Mouse (Mus musculus): ENCODE results near the gene 1700024G13Rik.
"Not testable (repeated sequence)": the region's sequence is repeated elsewhere in the genome, so short reads cannot be mapped to it uniquely, and the experiment has no call there.

Gene 1700024G13Rik

DNA sequence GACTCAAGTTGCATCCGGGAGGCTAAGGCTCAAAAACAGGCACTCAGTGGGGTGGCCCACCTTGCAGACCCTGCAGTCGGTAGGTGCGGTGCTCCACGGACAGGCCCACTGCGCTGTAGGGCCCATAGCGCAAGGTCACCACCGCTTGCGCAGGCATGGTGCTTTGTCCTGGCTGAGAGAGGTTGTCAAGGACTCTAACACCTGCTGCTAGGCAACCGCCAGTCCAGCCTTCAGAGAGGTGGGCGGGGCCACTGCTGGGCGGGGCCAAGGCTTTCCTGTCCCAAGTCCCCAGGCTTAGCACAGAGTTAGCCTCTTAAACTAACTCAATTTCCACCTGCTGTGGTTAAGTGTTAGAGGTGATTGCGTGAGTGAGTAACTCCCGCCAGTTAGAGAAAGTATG is at the start of gene 1700024G13Rik:
1700024G13Rik (minus strand) TSS at position 196 of the 400 bp plus-strand sequence.
- DNase-seq (ENCODE audit: low spot score) = no peak

DNA sequence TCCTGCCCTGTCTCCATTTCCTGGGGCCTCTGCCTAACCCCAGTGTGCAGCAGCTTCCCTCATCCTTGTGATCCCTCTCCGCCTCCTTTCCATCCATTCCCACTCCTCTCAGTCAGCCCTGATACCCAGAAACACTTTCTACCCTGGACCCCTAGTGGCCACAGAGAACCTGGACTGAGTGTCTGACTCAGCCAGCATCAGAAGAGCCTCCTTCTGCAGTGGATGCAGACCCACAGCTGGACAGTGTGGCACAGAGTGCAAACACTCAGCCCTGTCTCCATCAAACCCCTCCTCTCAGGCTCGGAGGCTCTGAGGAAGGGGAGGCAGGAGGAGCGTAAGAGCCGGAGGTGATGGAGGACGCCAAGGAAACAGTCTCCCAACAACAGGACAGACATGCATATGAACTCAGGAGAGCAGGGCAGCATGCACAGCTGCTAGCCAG is 49.2 kb upstream of the 1700024G13Rik start:
- DNase-seq (ENCODE audit: low spot score) = no peak

DNA sequence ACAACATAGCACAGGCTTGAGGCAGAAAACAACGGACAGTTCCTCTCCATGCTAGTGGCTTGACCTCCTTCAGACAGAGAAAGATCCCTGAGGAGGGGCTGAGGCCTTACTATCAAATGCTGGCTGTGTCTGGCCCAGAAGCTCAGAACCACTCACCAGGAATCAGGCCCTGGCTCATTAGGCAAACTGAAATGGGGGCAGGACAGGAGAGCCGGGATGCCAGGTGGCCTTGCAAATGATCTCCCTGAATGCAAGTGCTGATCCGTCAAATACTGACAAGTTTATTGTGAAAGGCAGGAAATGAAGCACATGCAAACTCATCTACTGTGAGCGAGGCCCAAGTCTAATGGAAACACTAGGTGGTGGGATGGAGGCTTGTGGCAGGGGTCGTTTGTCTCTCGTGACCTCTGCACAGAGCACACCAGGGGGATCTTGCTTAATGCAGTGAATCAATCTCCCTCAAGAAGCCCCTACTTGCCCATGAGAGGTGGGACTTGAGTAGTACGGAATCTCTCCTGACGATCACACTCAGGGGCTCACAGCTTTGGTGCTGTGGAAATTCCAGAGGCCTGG is 40.9 kb upstream of the 1700024G13Rik start:
- no peak for DNase-seq (ENCODE audit: low spot score)

DNA sequence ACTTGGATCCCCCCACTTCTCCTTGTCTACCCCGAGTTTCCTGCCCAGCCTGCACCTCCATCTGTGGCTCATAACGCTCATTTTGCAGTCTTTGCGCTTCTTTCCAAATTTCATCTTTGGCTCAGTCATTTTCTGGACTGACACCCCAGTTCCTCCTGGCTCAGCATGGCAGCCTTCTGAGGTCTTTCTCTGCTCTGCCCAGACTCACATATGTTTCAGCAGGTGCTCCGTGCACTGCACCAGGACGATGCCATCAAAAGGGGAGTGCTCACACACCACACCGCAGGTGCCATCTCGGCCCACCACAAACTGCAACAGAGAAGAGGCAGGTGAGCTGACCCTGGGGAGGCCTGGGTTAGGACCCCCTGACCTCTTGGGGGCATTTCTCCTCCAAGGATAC is 35.8 kb upstream of the 1700024G13Rik start:
- no peak for DNase-seq (ENCODE audit: low spot score)

DNA sequence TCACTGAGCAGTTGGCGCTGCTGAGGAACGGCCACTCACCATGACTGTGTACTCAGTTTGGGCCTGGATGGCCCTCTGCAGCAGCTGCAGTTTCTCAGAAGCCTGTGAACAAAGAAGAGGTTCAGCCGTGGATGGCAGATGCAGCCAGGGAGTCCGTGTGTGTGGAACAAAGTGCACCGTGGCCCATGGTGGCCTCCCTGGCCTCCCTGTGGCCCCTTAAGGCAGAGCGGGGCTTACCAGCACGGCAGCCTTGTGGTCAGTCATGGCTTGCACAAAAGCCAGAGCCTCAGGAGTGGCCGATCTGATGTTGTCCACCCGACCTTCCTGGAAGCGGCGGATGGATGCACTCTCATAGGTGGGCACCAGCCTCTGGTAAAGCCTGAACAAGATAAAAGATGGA is 30.6 kb upstream of the 1700024G13Rik start:
- no peak for DNase-seq (ENCODE audit: low spot score)

DNA sequence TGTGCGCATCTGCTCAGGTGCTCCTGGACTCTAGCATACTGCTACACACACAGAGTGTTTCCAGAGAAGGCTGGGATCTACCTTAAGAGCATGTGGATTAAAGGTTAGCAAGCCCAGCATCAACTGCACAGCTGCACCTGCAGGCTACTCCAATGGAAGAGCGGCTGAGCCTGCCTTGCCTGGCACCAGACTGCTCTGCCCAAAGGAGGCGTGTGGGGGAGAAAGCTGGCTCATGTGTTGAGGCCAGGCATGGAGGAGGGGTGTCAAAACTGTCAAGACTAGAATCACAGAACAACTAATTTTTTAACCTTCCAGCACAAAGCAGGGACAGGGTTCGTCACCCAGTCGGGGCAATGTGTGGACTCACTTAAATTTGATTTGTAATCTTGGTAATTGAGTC is 23.9 kb upstream of the 1700024G13Rik start:
- no peak for DNase-seq (ENCODE audit: low spot score)

DNA sequence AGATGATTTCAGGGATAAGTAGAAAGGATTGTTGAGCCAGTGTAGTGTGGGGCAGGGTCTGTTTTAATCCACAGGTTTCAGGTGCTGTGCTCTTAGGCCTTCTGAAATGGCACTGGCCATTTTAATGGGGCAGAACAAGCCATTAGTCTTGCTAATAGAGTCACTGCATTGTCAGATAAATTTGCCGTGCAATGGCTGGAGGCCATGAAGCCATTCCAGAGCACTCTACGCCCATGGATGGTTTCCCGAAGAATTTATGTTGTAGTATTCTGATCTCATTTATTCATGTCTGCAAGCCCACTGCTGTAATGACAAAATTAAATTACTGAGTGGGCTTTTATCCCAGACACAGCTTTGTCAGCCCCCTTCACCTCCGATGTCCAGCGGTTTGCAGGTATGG is 21.9 kb upstream of the 1700024G13Rik start:
- no peak for DNase-seq (ENCODE audit: low spot score)

DNA sequence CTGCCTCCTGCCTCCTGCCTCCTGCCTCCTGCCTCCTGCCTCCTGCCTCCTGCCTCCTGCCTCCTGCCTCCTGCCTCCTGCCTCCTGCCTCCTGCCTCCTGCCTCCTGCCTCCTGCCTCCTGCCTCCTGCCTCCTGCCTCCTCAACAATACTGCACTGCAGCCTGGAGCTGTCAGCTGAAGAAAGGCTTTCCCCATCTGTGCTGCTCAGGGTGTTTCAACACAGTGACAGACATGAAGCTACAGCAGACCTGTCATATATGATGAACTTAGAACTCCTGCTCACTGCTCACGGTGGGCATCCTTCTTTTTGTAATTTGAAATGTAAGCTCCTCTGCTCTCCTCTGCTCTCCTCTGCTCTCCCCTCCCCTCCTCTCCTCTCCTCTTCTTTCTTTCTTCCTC is 17.2 kb upstream of the 1700024G13Rik start:
- DNase-seq (ENCODE audit: low spot score) = not testable (repeated sequence)

DNA sequence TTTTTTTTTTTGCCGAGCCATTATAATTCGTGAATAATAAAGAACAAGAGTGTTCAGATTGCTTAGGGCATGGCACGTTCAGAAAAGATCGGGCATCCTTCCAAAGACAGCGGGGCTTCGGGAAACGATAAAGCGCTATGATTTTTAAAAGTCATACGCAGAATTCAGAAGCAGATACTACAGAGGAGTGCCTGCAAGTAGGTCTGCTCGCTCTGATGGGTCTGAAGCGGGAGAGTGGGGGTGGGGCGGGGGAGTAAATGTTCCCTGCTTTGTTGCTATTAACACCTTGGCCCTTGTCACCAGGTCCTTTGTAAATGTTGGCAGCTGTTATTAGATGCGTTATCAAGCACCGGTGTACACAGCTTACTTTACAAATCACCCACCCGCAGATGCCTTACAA is 6.6 kb downstream of the 1700024G13Rik start:
- DNase-seq (ENCODE audit: low spot score) = no peak

DNA sequence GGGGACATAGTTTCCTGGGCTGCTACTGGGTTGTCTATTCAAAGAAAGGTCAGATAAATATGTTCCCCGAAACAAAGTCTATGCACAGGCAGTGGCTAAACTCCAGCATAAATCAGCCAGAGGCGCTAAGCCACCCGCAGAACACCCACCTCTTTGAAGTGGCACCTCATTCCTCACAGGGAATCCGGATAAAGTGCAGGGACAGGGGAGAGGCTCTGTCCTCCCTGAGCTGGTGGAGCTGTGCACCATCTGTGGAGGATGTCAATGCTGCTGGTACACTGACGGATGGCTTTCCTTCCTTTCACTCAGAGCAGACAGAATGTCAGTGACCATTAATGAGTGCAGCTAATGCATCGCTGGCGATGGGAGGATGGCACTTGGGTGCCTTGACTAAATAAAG is 7.1 kb downstream of the 1700024G13Rik start:
- no peak for DNase-seq (ENCODE audit: low spot score)

DNA sequence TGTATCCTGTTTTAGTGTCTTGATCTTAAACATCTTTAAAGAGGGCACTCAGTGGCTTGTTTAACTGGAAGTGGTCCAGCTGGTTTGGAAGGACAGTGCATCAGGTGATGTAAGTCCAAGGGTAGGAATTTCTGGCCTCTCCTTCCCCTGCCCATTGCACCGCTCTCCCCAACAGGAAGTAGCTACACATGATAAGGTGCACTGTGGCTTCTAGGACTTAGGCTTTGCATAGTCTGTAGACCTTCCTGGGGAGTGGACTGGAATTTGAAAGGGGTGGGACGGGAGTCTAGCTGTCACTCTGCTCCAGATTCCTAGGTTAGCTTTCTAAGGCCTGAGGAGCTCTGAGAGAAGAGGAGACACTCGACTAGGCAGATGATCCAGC is 8.1 kb downstream of the 1700024G13Rik start:
- DNase-seq (ENCODE audit: low spot score) = no peak

DNA sequence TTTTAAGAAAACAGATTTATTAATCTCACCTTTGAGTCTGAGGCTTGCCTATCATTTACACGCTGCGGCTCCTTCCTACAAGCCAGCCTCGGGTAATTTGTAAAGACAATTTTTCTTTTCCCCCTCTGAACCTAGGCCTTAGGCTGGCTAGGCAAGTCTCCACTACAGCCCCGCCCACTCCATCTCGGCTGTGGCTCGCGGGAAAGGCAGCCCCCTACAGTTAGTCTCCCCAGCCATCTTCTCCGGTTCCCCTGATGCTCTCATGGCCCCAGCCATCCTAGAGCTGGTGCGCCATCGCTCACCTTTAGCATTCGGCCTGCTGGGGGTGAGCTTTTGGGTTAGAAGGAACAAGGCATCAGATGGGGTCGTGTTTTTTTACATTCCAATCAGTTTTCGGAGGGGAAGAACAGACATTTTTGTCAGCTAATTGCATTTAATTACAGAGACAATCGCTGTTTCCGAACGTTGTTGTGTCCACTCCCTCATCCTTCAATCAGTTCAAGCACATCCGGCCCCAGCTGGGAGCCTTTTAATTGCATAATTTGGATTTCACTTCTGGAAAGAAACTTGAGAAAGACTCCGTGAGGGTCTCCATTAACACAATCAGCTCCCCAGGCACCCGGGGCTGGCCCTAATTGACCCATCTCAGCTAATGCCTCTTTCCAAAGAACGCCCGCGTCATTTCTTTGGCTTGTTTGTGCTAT is 8.6 kb downstream of the 1700024G13Rik start:
- DNase-seq (ENCODE audit: low spot score) = no peak

DNA sequence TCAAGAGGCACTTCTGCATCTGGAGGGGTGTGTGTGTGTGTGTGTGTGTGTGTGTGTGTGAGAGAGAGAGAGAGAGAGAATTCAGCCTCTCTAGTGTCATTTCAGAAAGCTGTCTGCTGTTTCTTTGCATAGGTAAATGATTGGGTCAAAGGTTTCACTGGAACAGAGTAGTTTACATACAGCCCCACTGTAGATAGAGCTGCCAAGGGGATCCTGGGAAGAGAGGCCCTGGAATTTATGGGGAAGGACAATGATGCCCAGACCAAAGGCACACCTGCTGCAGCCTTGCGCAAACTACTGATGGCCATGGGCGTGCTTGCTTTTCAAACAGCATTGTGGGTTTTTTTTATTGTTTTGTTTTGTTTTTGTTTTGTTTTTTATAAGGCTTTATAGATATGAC is 15.7 kb downstream of the 1700024G13Rik start:
- no peak for DNase-seq (ENCODE audit: low spot score)

DNA sequence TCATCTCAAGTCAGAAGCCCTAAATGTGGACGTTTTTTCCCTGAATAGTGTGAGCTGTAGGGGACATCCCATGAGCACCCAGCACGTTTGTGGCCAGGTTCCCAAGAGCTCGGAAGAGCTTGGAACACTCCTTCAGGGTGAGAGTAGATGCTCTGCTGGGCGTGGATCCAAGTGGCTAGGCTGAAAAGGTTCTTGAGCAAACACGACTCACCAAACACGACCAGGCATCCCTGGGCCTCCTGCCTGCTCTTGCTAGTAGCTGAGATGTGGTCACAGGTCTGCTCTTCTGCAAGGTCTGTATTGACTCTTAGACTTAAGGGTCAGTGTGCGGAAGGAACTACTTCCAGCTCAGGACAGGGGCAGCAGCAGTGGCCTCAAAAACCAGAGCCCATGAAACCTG is 18.4 kb downstream of the 1700024G13Rik start:
- no peak for DNase-seq (ENCODE audit: low spot score)

DNA sequence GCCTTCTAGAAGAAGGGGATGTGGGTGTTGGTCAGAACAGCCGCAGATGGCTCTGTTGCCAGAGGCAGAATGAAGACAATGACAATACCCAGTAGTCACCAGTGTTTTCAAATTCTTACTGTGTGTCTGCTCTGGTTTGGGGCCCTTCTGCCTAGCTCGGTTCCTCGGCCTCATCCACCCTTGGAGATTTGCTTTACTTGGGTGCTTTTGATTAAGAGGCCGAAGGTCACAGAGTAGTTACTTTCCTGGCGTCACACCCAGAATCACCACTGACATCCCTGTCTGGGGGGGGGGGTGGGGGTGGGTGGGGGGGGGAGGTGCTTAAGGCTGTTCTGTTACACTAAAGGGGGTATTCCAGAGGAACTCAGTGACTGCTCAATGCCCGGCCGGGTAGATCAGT is 23.8 kb downstream of the 1700024G13Rik start:
- no peak for DNase-seq (ENCODE audit: low spot score)

DNA sequence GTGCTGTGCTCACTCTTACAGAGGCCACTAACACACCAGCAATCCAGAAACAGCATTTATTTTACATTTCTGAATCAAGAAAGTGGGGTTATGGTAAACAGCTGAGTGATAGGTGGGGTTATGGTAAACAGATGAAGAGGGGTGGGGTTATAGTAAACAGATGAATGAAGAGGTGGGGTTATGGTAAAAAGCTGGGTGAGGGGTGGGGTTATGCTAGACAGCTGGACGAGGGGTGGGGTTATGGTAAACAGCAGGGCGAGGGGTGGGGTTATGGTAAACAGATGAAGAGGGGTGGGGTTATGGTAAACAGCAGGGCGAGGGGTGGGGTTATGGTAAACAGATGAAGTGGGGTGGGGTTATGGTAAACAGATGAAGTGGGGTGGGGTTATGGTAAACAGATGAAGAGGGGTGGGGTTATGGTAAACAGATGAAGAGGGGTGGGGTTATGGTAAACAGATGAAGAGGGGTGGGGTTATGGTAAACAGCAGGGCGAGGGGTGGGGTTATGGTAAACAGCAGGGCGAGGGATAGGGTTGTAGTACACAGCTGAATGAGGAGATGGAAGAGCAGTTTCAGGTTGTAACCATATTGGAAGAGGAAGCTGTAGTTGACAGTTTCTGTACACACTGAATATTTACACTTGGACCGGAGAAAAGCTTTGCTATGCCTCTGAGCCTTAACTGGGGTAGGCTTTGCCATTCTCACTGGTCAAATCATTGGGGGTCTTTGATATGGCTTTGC is 36.8 kb downstream of the 1700024G13Rik start:
- DNase-seq (ENCODE audit: low spot score) = not testable (repeated sequence)

DNA sequence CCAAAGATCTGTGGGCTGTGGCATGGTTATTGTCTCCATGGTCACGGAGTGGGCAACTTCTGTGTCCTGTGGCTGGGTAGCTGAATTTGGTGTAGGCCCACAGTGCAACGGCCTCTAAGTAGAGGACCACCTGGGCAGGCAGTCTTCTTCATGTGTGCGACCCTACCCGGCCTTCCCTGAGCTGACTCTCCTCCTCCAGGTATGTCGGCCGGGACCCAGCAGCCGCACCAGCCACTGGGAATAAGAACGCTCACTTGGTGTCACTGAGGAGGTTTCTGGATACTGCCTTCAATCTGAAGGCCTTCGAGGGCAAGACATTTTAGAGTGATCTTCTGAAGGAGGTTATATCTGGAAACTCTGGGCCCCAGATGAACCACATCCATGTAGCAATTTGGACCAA is 40.9 kb downstream of the 1700024G13Rik start:
- DNase-seq (ENCODE audit: low spot score) = no peak

DNA sequence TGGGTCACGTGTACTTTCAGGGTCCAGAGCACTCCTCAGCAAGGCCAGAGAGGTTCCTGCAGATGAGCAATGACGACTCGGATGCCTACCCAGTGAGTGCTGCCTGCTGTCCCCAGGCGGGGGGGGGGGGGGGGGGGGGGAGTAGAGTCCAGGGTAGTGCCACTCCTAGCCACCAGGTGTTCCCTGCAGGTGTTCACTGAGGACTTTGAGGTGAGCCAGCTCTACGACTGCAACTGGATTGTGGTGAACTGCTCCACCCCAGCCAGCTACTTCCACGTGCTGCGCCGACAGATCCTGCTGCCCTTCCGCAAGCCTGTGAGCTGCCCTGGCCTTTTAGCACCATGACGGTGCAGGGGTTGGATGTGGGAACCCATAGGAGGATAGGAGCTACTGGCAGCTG is 43.5 kb downstream of the 1700024G13Rik start:
- no peak for DNase-seq (ENCODE audit: low spot score)

DNA sequence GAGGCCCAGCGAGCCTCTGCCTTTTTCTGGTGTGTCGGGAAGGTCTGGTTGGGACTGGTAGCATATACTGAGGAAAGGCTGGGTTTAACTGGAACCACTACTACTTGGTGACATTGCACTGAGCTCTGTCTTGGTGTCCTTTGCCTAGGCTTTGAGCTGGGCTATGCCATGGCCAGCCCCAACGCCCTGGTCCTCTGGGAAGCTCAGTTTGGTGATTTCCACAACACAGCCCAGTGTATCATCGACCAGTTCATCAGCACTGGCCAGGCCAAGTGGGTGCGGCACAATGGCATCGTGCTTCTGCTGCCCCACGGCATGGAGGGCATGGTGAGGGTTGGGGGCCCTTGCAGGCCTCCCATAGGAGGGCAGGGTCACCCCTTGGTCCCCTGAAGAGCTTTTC is 44.0 kb downstream of the 1700024G13Rik start:
- DNase-seq (ENCODE audit: low spot score) = no peak

DNA sequence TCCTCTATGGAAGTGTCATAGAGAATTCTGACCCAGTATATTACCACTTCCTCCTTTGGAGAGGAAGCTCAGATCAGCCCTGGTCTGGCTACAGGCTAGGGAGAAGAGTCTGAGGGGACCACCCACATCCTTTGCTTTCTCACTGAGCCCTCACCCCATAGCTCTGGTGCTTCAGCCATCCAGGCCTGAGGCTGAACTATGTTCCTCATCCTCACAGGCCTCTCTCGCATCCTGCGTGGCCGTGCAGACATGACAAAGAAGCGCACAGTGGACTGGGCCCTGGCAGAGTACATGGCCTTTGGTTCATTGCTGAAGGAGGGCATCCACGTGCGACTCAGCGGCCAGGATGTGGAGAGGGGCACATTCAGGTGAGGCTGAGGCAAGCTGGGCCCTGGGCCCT is 46.4 kb downstream of the 1700024G13Rik start:
- DNase-seq (ENCODE audit: low spot score) = no peak

DNA sequence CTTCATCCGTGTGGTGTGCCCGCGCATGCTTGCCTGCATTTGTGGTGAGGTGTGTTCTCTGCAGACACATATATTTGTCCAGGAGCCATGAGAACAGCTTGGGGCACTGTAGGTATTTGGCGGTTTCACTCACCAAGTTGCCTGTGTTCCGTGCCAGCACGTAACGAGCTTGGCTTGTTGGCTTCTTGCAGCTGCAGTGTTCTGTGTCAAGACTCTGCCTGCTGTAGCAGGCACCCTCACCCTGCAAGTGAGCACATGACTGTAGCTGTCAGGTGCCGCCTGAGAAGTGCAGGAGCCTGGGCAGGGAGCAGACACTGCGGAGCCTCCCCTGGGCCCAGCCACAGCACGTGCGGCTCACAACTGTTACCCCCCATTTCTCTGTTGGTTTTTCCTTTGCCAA is 51.6 kb downstream of the 1700024G13Rik start:
- no peak for DNase-seq (ENCODE audit: low spot score)

DNA sequence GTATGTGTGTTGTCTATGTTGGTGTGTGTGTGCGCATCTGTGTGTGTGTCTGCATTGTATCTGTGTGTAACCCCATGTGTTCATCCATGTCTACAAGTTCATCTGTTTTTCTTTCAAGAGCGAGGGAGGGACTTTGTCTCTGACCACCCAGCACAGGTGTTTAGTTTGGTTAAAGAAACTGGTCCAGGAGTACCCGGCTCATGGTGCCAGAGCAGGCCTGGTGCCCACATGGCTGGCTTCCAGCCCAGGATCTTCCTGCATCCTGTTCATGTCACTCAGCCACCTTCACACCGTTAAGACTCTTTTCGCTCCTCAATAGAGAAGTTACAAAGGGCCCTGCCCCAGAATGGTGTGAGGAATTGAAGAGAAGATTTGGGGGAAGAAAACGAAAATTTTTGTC is 52.2 kb downstream of the 1700024G13Rik start:
- DNase-seq (ENCODE audit: low spot score) = no peak

Measured in layer of hippocampus, adult 11-12 months (tissue).